Mouse (Mus musculus) urinary bladder, postnatal 36 days (tissue): ENCODE data around the gene Mbtps2.

ENCODE experiments used
- DNase-seq, 2 experiments: peaks; one replicate each; pipeline ENCODE4 v3.0.0; 2022; ENCODE audit warnings: low spot score in 2 of 2, mixed read lengths in 1 of 2

The Mbtps2 gene

GRCm38 (mm10) chrX:157504506-157504905, 94.0 kb downstream of the Mbtps2 start:
- no peak for DNase-seq

- no peak for DNase-seq
Measured at GRCm38 (mm10) chrX:157501871-157502270, 96.6 kb downstream of the Mbtps2 start.

DNA sequence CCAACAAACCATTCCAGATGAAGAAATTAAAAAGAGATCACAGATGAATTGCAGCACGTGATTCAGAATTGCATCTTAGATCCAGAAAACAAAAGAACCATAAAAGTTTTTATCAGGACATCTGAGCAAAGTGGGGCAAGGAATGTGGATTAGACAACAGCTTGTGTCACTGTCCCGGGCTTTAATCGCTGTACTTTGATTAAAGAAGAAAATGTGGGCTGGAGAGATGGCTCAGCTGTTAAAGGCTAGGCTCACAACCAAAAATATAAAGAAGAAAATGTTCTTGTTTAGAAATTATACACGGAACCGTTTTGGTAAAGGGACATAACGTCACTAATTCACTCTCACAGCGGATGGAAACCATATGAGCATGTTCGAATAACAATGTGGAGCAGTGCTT, 98.5 kb downstream of the Mbtps2 start:
- no peak for DNase-seq

- DNase-seq, result no peak
Measured at GRCm38 (mm10) chrX:157493159-157493558, 105.4 kb downstream of the Mbtps2 start.

DNA sequence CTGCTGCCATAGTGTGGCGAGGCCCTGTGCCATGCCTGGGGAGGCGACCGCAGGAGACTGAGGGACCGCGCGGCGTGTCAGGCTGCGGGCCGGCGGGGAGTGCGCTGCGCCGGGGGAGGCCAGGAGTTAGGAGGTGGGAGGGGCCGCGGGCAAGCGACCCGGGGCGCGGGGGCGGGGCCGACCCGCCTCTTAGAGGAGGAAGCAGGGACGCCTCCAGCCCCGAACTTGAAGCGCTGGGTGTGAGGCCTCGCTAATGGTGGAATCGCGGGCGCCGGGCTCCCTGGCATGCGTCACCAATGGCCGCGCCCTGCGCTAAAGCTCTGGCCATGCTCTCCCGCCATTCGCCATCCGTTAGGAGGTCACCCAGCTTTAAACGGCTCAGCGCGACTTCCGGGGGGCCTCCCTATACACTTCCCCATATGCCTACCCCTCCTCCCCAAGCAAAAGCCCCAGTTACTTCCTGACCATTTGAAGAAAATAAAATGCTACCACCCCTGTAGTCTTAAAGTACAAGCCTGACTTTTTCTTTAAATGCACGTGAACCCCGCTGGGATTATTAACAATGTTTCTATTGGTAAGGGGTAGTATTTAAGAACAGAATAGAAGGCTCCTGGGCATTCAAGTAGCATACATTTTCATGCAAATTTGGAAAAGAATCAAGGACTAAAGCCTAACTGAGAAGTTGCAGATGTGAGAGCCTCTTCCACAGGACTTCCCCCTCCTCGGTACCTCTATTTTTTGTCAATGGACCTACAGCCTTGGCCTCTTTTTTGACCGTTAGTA, 106.4 kb downstream of the Mbtps2 start, which contains the start of gene Sms:
Sms (minus strand) TSS at position 344 of the 783 bp plus-strand sequence.
- peak; percentile 6 to 38 for DNase-seq

DNA sequence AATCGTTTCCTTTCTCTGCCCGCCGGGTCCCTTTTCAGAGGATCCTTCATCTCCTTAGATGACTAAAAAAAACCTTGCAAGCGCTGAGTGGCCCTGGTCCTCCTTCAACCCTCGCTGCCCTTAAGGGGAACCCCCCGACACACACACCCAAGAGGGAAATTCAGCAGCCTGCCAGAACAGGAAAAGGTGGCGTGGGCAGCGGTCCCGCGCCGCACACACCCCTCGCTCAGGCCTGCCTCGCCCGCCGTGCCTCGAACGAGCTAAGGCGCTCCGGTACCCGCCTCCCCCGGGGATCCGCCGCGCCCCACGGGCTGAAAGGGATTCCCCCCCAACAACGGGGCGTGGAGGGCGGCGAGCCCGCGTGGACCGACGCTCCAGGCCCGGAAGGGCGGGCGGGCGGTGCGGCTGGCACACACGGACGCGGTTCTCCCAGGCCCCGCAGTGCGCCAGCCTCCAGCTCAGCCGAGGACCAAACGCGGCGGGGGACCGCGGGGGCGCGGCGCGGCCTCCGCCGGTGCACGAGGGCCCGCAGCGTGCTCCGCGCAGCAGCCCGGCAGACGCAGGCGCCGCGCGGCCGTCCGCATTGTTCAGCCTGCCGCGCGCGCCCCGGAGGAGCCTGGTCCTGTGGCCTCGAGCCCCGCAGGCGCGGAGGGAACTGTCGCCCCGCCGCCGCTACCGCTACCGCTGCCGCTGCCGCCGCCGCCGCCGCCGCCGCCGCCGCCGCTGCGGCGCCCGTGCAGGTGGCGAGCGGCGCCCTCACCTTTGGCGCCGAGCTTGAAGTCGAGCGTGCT, 107.2 kb downstream of the Mbtps2 start:
- DNase-seq, result peak in 1 of 2 experiments; percentile 1

GRCm38 (mm10) chrX:157490769-157491144, 107.8 kb downstream of the Mbtps2 start:
- no peak for DNase-seq

DNA sequence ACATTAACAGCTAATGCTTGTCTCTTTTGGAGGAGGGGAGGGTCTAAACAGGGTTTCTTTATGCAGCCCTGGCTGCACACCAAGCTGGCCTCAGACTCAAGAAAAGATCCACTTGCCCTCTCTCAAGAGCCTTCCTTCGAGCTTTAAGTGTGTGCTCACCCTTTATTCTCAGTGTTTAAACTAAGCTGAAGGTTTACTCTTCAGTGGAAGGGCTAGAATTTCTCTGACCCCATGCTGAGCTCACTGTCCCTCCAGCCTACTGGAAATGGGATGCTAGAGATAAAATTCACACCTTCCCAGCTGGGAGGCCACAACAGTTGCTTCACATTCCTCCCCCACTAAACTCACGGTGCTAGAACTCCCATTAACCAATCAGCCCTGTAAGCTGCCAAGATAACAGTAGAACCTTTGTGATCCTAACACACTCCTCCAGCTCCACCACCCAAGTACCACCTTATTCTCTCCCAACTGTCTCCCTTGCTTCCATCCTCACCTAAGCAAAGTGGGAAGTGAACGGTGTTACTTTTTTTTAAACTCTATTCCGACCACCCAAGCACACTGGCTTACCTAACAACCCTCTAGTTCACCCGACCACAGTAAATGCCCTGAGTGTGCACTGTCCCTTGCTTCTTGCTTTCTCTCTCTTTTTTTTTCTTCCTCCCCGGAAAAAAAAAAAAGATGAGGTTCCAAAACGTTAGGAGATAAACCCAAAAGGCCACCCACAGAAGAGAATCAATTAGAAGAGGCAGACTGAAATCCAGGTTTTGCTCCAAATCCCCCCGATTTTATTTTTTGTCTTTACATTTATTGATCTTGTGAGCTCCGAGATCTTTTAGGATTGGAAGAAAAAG, 108.4 kb downstream of the Mbtps2 start:
- DNase-seq, result no peak

DNA sequence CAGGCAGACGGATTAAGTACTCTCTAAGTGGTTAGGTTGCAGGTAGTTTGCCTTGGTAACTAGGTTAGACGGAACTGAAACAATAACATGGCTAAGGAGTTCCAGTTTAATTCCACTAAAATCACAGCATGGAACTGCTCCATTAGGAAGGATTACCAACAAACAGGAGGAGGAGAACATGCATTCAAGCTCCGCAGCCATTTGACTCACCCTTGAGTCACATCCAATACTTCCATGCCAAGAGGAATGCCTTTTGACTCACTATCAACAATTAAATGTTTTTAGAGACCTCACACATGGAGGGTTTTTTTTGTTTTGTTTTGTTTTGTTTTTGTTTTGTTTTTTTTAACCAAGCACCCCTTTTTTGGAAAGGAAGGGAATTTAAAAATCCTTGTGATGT, 109.7 kb downstream of the Mbtps2 start:
- no peak for DNase-seq

DNA sequence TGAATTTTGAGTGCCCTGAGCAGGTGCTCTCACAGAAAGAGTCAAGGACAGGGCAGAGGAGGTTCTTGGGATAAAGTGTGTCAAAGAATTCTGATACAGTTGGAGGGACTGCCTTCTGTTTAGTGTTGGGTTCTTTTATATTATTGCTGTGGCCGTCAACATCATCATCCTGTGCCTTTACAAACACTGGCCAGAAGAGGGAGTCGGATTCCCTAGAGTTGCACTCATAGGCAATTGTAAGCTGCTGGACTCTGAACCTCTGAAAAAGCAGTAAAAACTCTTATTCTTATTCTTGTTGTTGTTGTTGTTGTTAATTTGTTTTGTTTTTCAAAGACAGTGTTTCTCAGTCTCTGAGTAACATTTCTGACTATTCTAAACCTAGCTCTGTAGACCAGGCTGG, 111.8 kb downstream of the Mbtps2 start:
- peak in 1 of 2 experiments; percentile 7 for DNase-seq
